Mouse (Mus musculus) adrenal gland, adult 8-10 months (tissue): ENCODE results near the gene Gpr182. TPM values are rescaled to one million over a fixed set of nuclear protein-coding genes. Genes with fewer than 3 reads are reported as not detected.
"Not testable (repeated sequence)": the region's sequence is repeated elsewhere in the genome, so short reads cannot be mapped to it uniquely, and the experiment has no call there.

Experiments
- DNase-seq: peaks from one replicate; pipeline ENCODE4 v3.0.0; 2022
- total RNA-seq, 4 experiments: library from RNA; stranded (reverse); gene quantifications; 2 replicates each; pipeline ENCODE4 v1.2.4; 2022

The Gpr182 gene
- total RNA-seq: 10 to 100 TPM in 3 of 4 experiments, 1 to 10 TPM in 1; 9.8 to 13.2 (median 10.4) TPM

GRCm38 (mm10) chr10:127751548-127751947 lies at the start of gene Gpr182:
Gene Gpr182, minus strand, starts transcription at chr10:127751732.
- no peak for DNase-seq

- DNase-seq: no peak
Observed at GRCm38 (mm10) chr10:127800891-127801290, 49.4 kb upstream of the Gpr182 start, which contains the start of gene Rdh16. Gene Rdh16, plus strand, starts transcription at chr10:127801152.

- DNase-seq: no peak
Observed at GRCm38 (mm10) chr10:127799295-127799694, 47.8 kb upstream of the Gpr182 start.

GRCm38 (mm10) chr10:127785411-127785810 lies 33.9 kb upstream of the Gpr182 start:
- DNase-seq: not testable (repeated sequence)

- not testable (repeated sequence) for DNase-seq
Observed at GRCm38 (mm10) chr10:127782321-127782720, 30.8 kb upstream of the Gpr182 start.

GRCm38 (mm10) chr10:127776011-127776410 lies 24.5 kb upstream of the Gpr182 start, which contains the start of gene Rdh9:
Gene Rdh9, plus strand, starts transcription at chr10:127776386.
- no peak for DNase-seq

- no peak for DNase-seq
Observed at GRCm38 (mm10) chr10:127766564-127766963, 15.0 kb upstream of the Gpr182 start.

- DNase-seq: no peak
Observed at GRCm38 (mm10) chr10:127763914-127764680, 12.6 kb upstream of the Gpr182 start.

GRCm38 (mm10) chr10:127762926-127763325 lies 11.4 kb upstream of the Gpr182 start:
- not testable (repeated sequence) for DNase-seq

- DNase-seq: no peak
Observed at GRCm38 (mm10) chr10:127759181-127760110, 7.9 kb upstream of the Gpr182 start, which contains the start of the genes Rdh1 and Rdh16f1. Gene Rdh1, plus strand, starts transcription at chr10:127759721. Gene Rdh16f1, plus strand, starts transcription at chr10:127759787.

- DNase-seq: no peak
Observed at GRCm38 (mm10) chr10:127755770-127756468, 4.4 kb upstream of the Gpr182 start.

- DNase-seq: no peak
Observed at GRCm38 (mm10) chr10:127755246-127755645, 3.7 kb upstream of the Gpr182 start.

- peak; percentile 64 for DNase-seq
Observed at GRCm38 (mm10) chr10:127754566-127755166, 3.1 kb upstream of the Gpr182 start.

GRCm38 (mm10) chr10:127750136-127750777 lies 1.3 kb downstream of the Gpr182 start:
- no peak for DNase-seq

GRCm38 (mm10) chr10:127748847-127749612 lies 2.5 kb downstream of the Gpr182 start:
- DNase-seq: peak; percentile 89

- no peak for DNase-seq
Observed at GRCm38 (mm10) chr10:127747254-127747653, 4.3 kb downstream of the Gpr182 start.

- DNase-seq: no peak
Observed at GRCm38 (mm10) chr10:127745886-127746285, 5.6 kb downstream of the Gpr182 start.

- no peak for DNase-seq
Observed at GRCm38 (mm10) chr10:127744661-127745060, 6.9 kb downstream of the Gpr182 start.

GRCm38 (mm10) chr10:127739661-127740161 lies 11.8 kb downstream of the Gpr182 start:
- DNase-seq: no peak

- DNase-seq: peak; percentile 68
Observed at GRCm38 (mm10) chr10:127739083-127739660, 12.4 kb downstream of the Gpr182 start, which contains the start of gene Zbtb39. Gene Zbtb39, plus strand, starts transcription at chr10:127739538.
